Comparison of ENCODE assay signal across 8 mouse cellular contexts in genomic region chr9:49796618-49797507, GRCm38 (mm10). TPM values are rescaled to one million over a fixed set of nuclear protein-coding genes. Genes with fewer than 3 reads are reported as not detected.
A peak's percentile ranks its signal among the peaks of the same experiment; 100 is the strongest.
DNase-seq lines count a peak whose midpoint lies in the region; ATAC-seq and TF ChIP-seq lines count a peak whose summit lies in the region.

No protein-coding gene starts in this region.

- H3K36me3 ChIP-seq in heart, embryonic 14.5 days (ENCODE audit: control insufficient read depth, insufficient read depth, low read length): no peaks in the 10 kb centered on the region
- H3K36me3 ChIP-seq in liver, embryonic 13.5 days: no peaks in the 10 kb centered on the region
- H3K36me3 ChIP-seq in neural tube, embryonic 15.5 days: no peaks in the 10 kb centered on the region

- peak; percentile 32 to 72 for DNase-seq in spleen, postnatal 4 days (ENCODE audit: low spot score in 2 of 2)
- no peak for DNase-seq in spleen, adult 12 weeks (ENCODE audit: low spot score)
- DNase-seq in kidney, postnatal 14 days: peak; percentile 74
- DNase-seq in liver, embryonic 13.5 days: peak; percentile 14
- peak; percentile 57 for DNase-seq in thymus, postnatal 25 days

- H3K27me3 ChIP-seq in heart, embryonic 14.5 days (ENCODE audit: control insufficient read depth, insufficient read depth, low read length): no peaks in the 10 kb centered on the region
- H3K27me3 ChIP-seq in liver, embryonic 13.5 days: peaks cover 45% of the 10 kb centered on the region
- H3K27me3 ChIP-seq in neural tube, embryonic 15.5 days (replicated peaks): no peaks in the 10 kb centered on the region

- peak overlapping the region; percentile 86 for H3K9ac ChIP-seq in heart, embryonic 14.5 days (ENCODE audit: low read length)
- H3K9ac ChIP-seq in liver, embryonic 13.5 days: no peak overlapping the region
- peak overlapping the region; percentile 100 for H3K9ac ChIP-seq in neural tube, embryonic 15.5 days (replicated peaks)

- no peaks in the 10 kb centered on the region for H3K9me3 ChIP-seq in heart, embryonic 14.5 days (ENCODE audit: control insufficient read depth, low read length)
- no peaks in the 10 kb centered on the region for H3K9me3 ChIP-seq in liver, embryonic 13.5 days (replicated peaks)
- H3K9me3 ChIP-seq in neural tube, embryonic 15.5 days (replicated peaks): no peaks in the 10 kb centered on the region

- ATAC-seq in heart, embryonic 14.5 days (ENCODE audit: insufficient number of reproducible peaks, insufficient read depth, low FRiP score, low read depth): peak; percentile 70
- peak; percentile 57; the same call in 1 of the 2 replicates for ATAC-seq in liver, embryonic 13.5 days (ENCODE audit: low read depth)
- peak; percentile 84 for ATAC-seq in neural tube, embryonic 15.5 days (ENCODE audit: low FRiP score)

- H3K4me2 ChIP-seq in heart, embryonic 14.5 days (ENCODE audit: low read length): peak overlapping the region; percentile 92
- peak overlapping the region; percentile 66 for H3K4me2 ChIP-seq in liver, embryonic 13.5 days
- H3K4me2 ChIP-seq in neural tube, embryonic 15.5 days: peak overlapping the region; percentile 80

- H3K4me1 ChIP-seq in embryonic fibroblast, embryonic 13.5 days (ENCODE audit: control insufficient read depth, insufficient read depth, low read length): peaks cover 21% of the 10 kb centered on the region
- peaks cover 4 to 37% of the 10 kb centered on the region in 2 experiments for H3K4me1 ChIP-seq in heart, embryonic 14.5 days (ENCODE audit: control insufficient read depth in 2 of 2, insufficient read depth in 2 of 2, low read length in 2 of 2)
- peaks cover 11% of the 10 kb centered on the region for H3K4me1 ChIP-seq in liver, embryonic 13.5 days (replicated peaks)
- peaks cover 47% of the 10 kb centered on the region for H3K4me1 ChIP-seq in neural tube, embryonic 15.5 days

- 0% methylated on average over 52 of the region's 52 CpGs for WGBS in heart, embryonic 14.5 days
- WGBS in liver, embryonic 13.5 days (ENCODE audit: insufficient replicate concordance): 2% methylated on average over 50 of the region's 52 CpGs
- under 1% methylated on average over 51 of the region's 52 CpGs for WGBS in neural tube, embryonic 15.5 days

- TF ChIP-seq POLR2A in embryonic fibroblast, embryonic 13.5 days (IDR thresholded peaks at IDR 0.05; ENCODE audit: low read depth, low read length): peak; percentile 69

- H3K27ac ChIP-seq in embryonic fibroblast, embryonic 13.5 days (ENCODE audit: insufficient read depth, low read length): peak overlapping the region; percentile 73
- peak overlapping the region; percentile 76 to 77 for H3K27ac ChIP-seq in heart, embryonic 14.5 days (replicated peaks in 1 of 2; ENCODE audit: control insufficient read depth in 1 of 2, insufficient read depth in 1 of 2, low read depth in 2 of 2, low read length in 2 of 2)
- no peak overlapping the region for H3K27ac ChIP-seq in liver, embryonic 13.5 days
- peak overlapping the region; percentile 97 for H3K27ac ChIP-seq in neural tube, embryonic 15.5 days (replicated peaks)

- peak overlapping the region; percentile 93 for H3K4me3 ChIP-seq in embryonic fibroblast, embryonic 13.5 days (ENCODE audit: insufficient read depth, low read length)
- peak overlapping the region; percentile 76 to 82 for H3K4me3 ChIP-seq in heart, embryonic 14.5 days (ENCODE audit: control insufficient read depth in 1 of 2, insufficient read depth in 1 of 2, low read depth in 1 of 2, low read length in 2 of 2)
- H3K4me3 ChIP-seq in liver, embryonic 13.5 days (replicated peaks): peak overlapping the region; percentile 55
- H3K4me3 ChIP-seq in neural tube, embryonic 15.5 days (replicated peaks): peak overlapping the region; percentile 94

- no peak for TF ChIP-seq CTCF in embryonic fibroblast, embryonic 13.5 days (IDR thresholded peaks at IDR 0.05; ENCODE audit: borderline replicate concordance, insufficient read depth, low read length)

RNA-seq across cellular contexts. Expression of gene Ncam1, which starts 1.9 kb away (rescaled TPM):
- 182 and 218 TPM in 2 replicates for polyA plus RNA-seq in embryonic fibroblast, embryonic 13.5 days (2011; ENCODE audit: insufficient read length, low read depth, missing spikeins)
- 104 and 117 TPM in 2 replicates for polyA plus RNA-seq in heart, embryonic 14.5 days (2014; fragmentation: Nextera tagmentation; extraction: Ambion mirVana)
- polyA plus RNA-seq in liver, embryonic 13.5 days (2015; fragmentation: Nextera tagmentation; extraction: Ambion mirVana): 3.8 and 4.9 TPM in 2 replicates
- 387 and 434 TPM in 2 replicates for polyA plus RNA-seq in neural tube, embryonic 15.5 days (2015; fragmentation: Nextera tagmentation; extraction: Ambion mirVana)

Comparison
In these comparisons a context has a peak if more than half of its experiments do, and no peak if none do; other contexts are left out.
1. RNA of gene Ncam1, which starts 1.9 kb away (polyA plus RNA-seq): 387 to 434 TPM in neural tube, embryonic 15.5 days, 182 to 218 TPM in embryonic fibroblast, embryonic 13.5 days and 104 to 117 TPM in heart, embryonic 14.5 days; 3.8 to 4.9 TPM in liver, embryonic 13.5 days; every median in the first group is over 10 times any median in the second.
2. Peak in every context shown above with its lines, with median percentiles within 50 percentile points of each other: H3K4me3 ChIP-seq, ATAC-seq and H3K4me2 ChIP-seq.